Mouse (Mus musculus): ENCODE results near the gene Pacsin2.
"Not testable (repeated sequence)": the region's sequence is repeated elsewhere in the genome, so short reads cannot be mapped to it uniquely, and the experiment has no call there.

The Pacsin2 gene

GRCm38 (mm10) chr15:83365697-83366096 is 98.7 kb downstream of the Pacsin2 start:
- Histone ChIP-seq H3K36me3 (ENCODE audit: insufficient read depth, low read length) (peaks cover 44% of the 10 kb centered on the region), H3K9me3 (ENCODE audit: low read length) (no peaks in the 10 kb centered on the region), H3K4me1 (replicated peaks; ENCODE audit: low read depth, low read length) (peaks cover 24% of the 10 kb centered on the region), H3K4me3 (replicated peaks; ENCODE audit: low read length) (peak overlapping the region; percentile 90), H3K27me3 (ENCODE audit: insufficient read depth, low read length) (peaks cover 12% of the 10 kb centered on the region)
- TF ChIP-seq CTCF (conservative IDR thresholded peaks at IDR 0.05; ENCODE audit: low read length): no peak
- no peak for TF ChIP-seq NANOG (IDR thresholded peaks at IDR 0.05; ENCODE audit: borderline replicate concordance, low read length)

GRCm38 (mm10) chr15:83364194-83364593 is 100.2 kb downstream of the Pacsin2 start:
- Histone ChIP-seq H3K4me1 (replicated peaks; ENCODE audit: low read depth, low read length) (peaks cover 21% of the 10 kb centered on the region), H3K27me3 (ENCODE audit: insufficient read depth, low read length) (peaks cover 12% of the 10 kb centered on the region), H3K9me3 (ENCODE audit: low read length) (no peaks in the 10 kb centered on the region), H3K36me3 (ENCODE audit: insufficient read depth, low read length) (peaks cover 57% of the 10 kb centered on the region), H3K4me3 (replicated peaks; ENCODE audit: low read length) (no peak overlapping the region)
- TF ChIP-seq CTCF (conservative IDR thresholded peaks at IDR 0.05; ENCODE audit: low read length) (no peak), POU5F1 (IDR thresholded peaks at IDR 0.05; ENCODE audit: borderline replicate concordance, low read length) (no peak), NANOG (IDR thresholded peaks at IDR 0.05; ENCODE audit: borderline replicate concordance, low read length) (no peak)

GRCm38 (mm10) chr15:83362813-83363212 is 101.6 kb downstream of the Pacsin2 start:
- Histone ChIP-seq H3K4me1 (replicated peaks; ENCODE audit: low read depth, low read length) (peaks cover 13% of the 10 kb centered on the region), H3K36me3 (ENCODE audit: insufficient read depth, low read length) (peaks cover 70% of the 10 kb centered on the region)
- not testable (repeated sequence) for H3K9me3 ChIP-seq (ENCODE audit: low read length); H3K4me3 ChIP-seq (replicated peaks; ENCODE audit: low read length); H3K27me3 ChIP-seq (ENCODE audit: insufficient read depth, low read length)

GRCm38 (mm10) chr15:83360899-83361298 is 103.5 kb downstream of the Pacsin2 start:
- H3K4me3 ChIP-seq (replicated peaks; ENCODE audit: low read length); H3K4me1 ChIP-seq (replicated peaks; ENCODE audit: low read depth, low read length); H3K9me3 ChIP-seq (ENCODE audit: low read length); H3K27me3 ChIP-seq (ENCODE audit: insufficient read depth, low read length): not testable (repeated sequence)
- H3K36me3 ChIP-seq (ENCODE audit: insufficient read depth, low read length): peaks cover 89% of the 10 kb centered on the region

- no peaks in the 10 kb centered on the region for H3K9me3 ChIP-seq (ENCODE audit: low read length)
- H3K27me3 ChIP-seq (ENCODE audit: insufficient read depth, low read length): no peaks in the 10 kb centered on the region
- peaks cover 90% of the 10 kb centered on the region for H3K36me3 ChIP-seq (ENCODE audit: insufficient read depth, low read length)
- no peaks in the 10 kb centered on the region for H3K4me1 ChIP-seq (replicated peaks; ENCODE audit: low read depth, low read length)
- TF ChIP-seq CTCF (conservative IDR thresholded peaks at IDR 0.05; ENCODE audit: low read length) (no peak), NANOG (IDR thresholded peaks at IDR 0.05; ENCODE audit: borderline replicate concordance, low read length) (no peak), POU5F1 (IDR thresholded peaks at IDR 0.05; ENCODE audit: borderline replicate concordance, low read length) (no peak)
- H3K4me3 ChIP-seq (replicated peaks; ENCODE audit: low read length): no peak overlapping the region
Observed at GRCm38 (mm10) chr15:83360140-83360539, 104.3 kb downstream of the Pacsin2 start.

- Histone ChIP-seq H3K4me3 (replicated peaks; ENCODE audit: low read length) (no peak overlapping the region), H3K9me3 (ENCODE audit: low read length) (no peaks in the 10 kb centered on the region), H3K36me3 (ENCODE audit: insufficient read depth, low read length) (peaks cover 89% of the 10 kb centered on the region), H3K4me1 (replicated peaks; ENCODE audit: low read depth, low read length) (no peaks in the 10 kb centered on the region), H3K27me3 (ENCODE audit: insufficient read depth, low read length) (no peaks in the 10 kb centered on the region)
- TF ChIP-seq CTCF (conservative IDR thresholded peaks at IDR 0.05; ENCODE audit: low read length): no peak
- no peak for TF ChIP-seq NANOG (IDR thresholded peaks at IDR 0.05; ENCODE audit: borderline replicate concordance, low read length)
- TF ChIP-seq POU5F1 (IDR thresholded peaks at IDR 0.05; ENCODE audit: borderline replicate concordance, low read length): no peak
Observed at GRCm38 (mm10) chr15:83358476-83358875, 105.9 kb downstream of the Pacsin2 start.

GRCm38 (mm10) chr15:83351546-83351945 is 112.9 kb downstream of the Pacsin2 start:
- Histone ChIP-seq H3K9me3 (ENCODE audit: low read length) (no peaks in the 10 kb centered on the region), H3K4me3 (replicated peaks; ENCODE audit: low read length) (no peak overlapping the region)

GRCm38 (mm10) chr15:83350859-83351258 is 113.5 kb downstream of the Pacsin2 start:
- Histone ChIP-seq H3K4me1 (replicated peaks; ENCODE audit: low read depth, low read length) (peaks cover 28% of the 10 kb centered on the region), H3K36me3 (ENCODE audit: insufficient read depth, low read length) (peaks cover 30% of the 10 kb centered on the region), H3K4me3 (replicated peaks; ENCODE audit: low read length) (peak overlapping the region; percentile 92; the same call in 1 of the 2 replicates), H3K27me3 (ENCODE audit: insufficient read depth, low read length) (peaks cover 10% of the 10 kb centered on the region), H3K9me3 (ENCODE audit: low read length) (no peaks in the 10 kb centered on the region)
- TF ChIP-seq CTCF (conservative IDR thresholded peaks at IDR 0.05; ENCODE audit: low read length) (no peak), NANOG (IDR thresholded peaks at IDR 0.05; ENCODE audit: borderline replicate concordance, low read length) (no peak), POU5F1 (IDR thresholded peaks at IDR 0.05; ENCODE audit: borderline replicate concordance, low read length) (no peak)

More at GRCm38 (mm10) chr15:83351546-83351945, 112.9 kb downstream of the Pacsin2 start:
- Histone ChIP-seq H3K4me1 (replicated peaks; ENCODE audit: low read depth, low read length) (peaks cover 21% of the 10 kb centered on the region), H3K27me3 (ENCODE audit: insufficient read depth, low read length) (peaks cover 10% of the 10 kb centered on the region), H3K36me3 (ENCODE audit: insufficient read depth, low read length) (peaks cover 37% of the 10 kb centered on the region)
- no peak for TF ChIP-seq POU5F1 (IDR thresholded peaks at IDR 0.05; ENCODE audit: borderline replicate concordance, low read length)
- TF ChIP-seq CTCF (conservative IDR thresholded peaks at IDR 0.05; ENCODE audit: low read length): no peak
- no peak for TF ChIP-seq NANOG (IDR thresholded peaks at IDR 0.05; ENCODE audit: borderline replicate concordance, low read length)

GRCm38 (mm10) chr15:83349954-83350711 is 114.3 kb downstream of the Pacsin2 start, which contains the start of gene Arfgap3:
Gene Arfgap3, minus strand, starts transcription at chr15:83350247.
- Histone ChIP-seq H3K4me1 (replicated peaks; ENCODE audit: low read depth, low read length) (peaks cover 35% of the 10 kb centered on the region), H3K4me3 (replicated peaks; ENCODE audit: low read length) (peak within 1 kb of the TSS; percentile 92), H3K36me3 (ENCODE audit: insufficient read depth, low read length) (peaks cover 23% of the 10 kb centered on the region), H3K9me3 (ENCODE audit: low read length) (no peaks in the 10 kb centered on the region), H3K27me3 (ENCODE audit: insufficient read depth, low read length) (peaks cover 10% of the 10 kb centered on the region)
- no peak for TF ChIP-seq POU5F1 (IDR thresholded peaks at IDR 0.05; ENCODE audit: borderline replicate concordance, low read length)
- TF ChIP-seq NANOG (IDR thresholded peaks at IDR 0.05; ENCODE audit: borderline replicate concordance, low read length): no peak
- no peak for TF ChIP-seq CTCF (conservative IDR thresholded peaks at IDR 0.05; ENCODE audit: low read length)

All from E14TG2a.4 (cell line).